Mouse (Mus musculus) activated CD4-positive, CD25-positive, alpha-beta regulatory T cell (primary cell): ENCODE measurements around the gene Acss2. TPM values are rescaled to one million over a fixed set of nuclear protein-coding genes. Genes with fewer than 3 reads are reported as not detected.

Experiments used
- polyA plus RNA-seq, 2 experiments: library from polyadenylated mRNA; unstranded; fragments of 100-300 nt; shearing (Covaris generic); gene quantifications; one replicate each; pipeline ENCODE4 v1.2.1; 2017

Gene Acss2
- polyA plus RNA-seq = 10 to 100 TPM; 55.1 to 66.8 TPM

GRCm38 (mm10) chr2:155517455-155518423 is at the start of gene Acss2, which contains the start of gene Ggt7:
Gene Acss2, plus strand, starts transcription at chr2:155517948.
Gene Ggt7, minus strand, starts transcription at chr2:155518237.

GRCm38 (mm10) chr2:155473570-155474088 is 44.1 kb upstream of the Acss2 start, which contains the start of gene Ncoa6:
Gene Ncoa6, minus strand, starts transcription at chr2:155473894.

GRCm38 (mm10) chr2:155592137-155592853 is 74.5 kb downstream of the Acss2 start, which contains the start of gene Gss:
Gene Gss, minus strand, starts transcription at chr2:155592810.

GRCm38 (mm10) chr2:155610978-155611377 is 93.2 kb downstream of the Acss2 start, which contains the start of gene Myh7b:
Gene Myh7b, plus strand, starts transcription at chr2:155611212.

Other genes with a start within 250 kb of the Acss2 start
- gene Map1lc3a, start 241.7 kb upstream of the Acss2 start, polyA plus RNA-seq = 10 to 100 TPM; 14.2 to 14.8 TPM
- 10 to 100 TPM; 42.5 to 44.1 TPM for gene Pigu, start 160.5 kb upstream of the Acss2 start, polyA plus RNA-seq
- 1 to 10 TPM; 2.0 to 3.9 TPM for gene Trp53inp2, start 136.9 kb upstream of the Acss2 start, polyA plus RNA-seq
- gene Ncoa6, start 44.1 kb upstream of the Acss2 start, polyA plus RNA-seq = 10 to 100 TPM; 22.8 to 22.9 TPM
- gene Ggt7, start 289 bp downstream of the Acss2 start, polyA plus RNA-seq = 1 to 10 TPM; 6.2 to 8.3 TPM
- 10 to 100 TPM; 15.6 to 15.7 TPM for gene Gss, start 74.9 kb downstream of the Acss2 start, polyA plus RNA-seq
- under 1 TPM in 1 of 2 experiments, not detected in 1; 0.02 TPM for gene Myh7b, start 93.3 kb downstream of the Acss2 start, polyA plus RNA-seq
- gene Trpc4ap, start 174.4 kb downstream of the Acss2 start, polyA plus RNA-seq = 100 to 1,000 TPM; 208 to 271 TPM
- gene Edem2, start 211.5 kb downstream of the Acss2 start, polyA plus RNA-seq = 10 to 100 TPM; 65.5 to 66.5 TPM
- not detected for gene Gm17581, start 217.9 kb downstream of the Acss2 start, polyA plus RNA-seq
- gene Procr, start 233.2 kb downstream of the Acss2 start, polyA plus RNA-seq = under 1 TPM; 0.36 to 0.87 TPM